Mouse (Mus musculus): ENCODE results near the gene Gm13057. TPM values are rescaled to one million over a fixed set of nuclear protein-coding genes. Genes with fewer than 3 reads are reported as not detected.
"Not testable (repeated sequence)": the region's sequence is repeated elsewhere in the genome, so short reads cannot be mapped to it uniquely, and the experiment has no call there.

Gm13057 gene
- polyA plus RNA-seq (2014; fragmentation: Nextera tagmentation; extraction: Ambion mirVana), result not detected in 2 replicates

DNA sequence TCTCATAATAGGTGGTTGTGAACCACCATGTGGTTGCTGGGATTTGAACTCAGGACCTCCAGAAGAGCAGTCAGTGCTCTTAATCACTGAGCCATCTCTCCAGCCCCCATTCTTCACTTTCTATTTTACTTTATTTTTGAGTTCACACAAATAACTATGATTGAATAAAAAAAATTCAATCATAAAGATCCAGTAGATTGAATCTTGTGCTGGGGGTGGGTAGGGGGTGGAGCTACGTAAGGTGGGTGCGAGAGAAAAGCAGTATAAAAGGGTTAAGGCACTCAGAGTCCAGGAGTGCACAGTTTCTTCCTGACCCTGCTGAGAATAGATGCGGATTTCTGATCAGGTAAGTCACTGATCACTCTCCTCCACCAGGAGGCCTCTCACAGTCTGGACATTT, at the start of gene Gm13057, which contains the start of gene BC080695:
Gene Gm13057, plus strand, starts transcription at position 310 of the 400 bp plus-strand sequence.
Gene BC080695, plus strand, starts transcription at position 301 of the 400 bp plus-strand sequence.
- not testable (repeated sequence) for H3K36me3 ChIP-seq (ENCODE audit: control insufficient read depth, insufficient read depth, low read length); H3K4me2 ChIP-seq (ENCODE audit: low read length); H3K9me3 ChIP-seq (replicated peaks; ENCODE audit: control insufficient read depth, low read length); H3K27ac ChIP-seq (ENCODE audit: low read depth, low read length); H3K4me3 ChIP-seq (ENCODE audit: low read depth, low read length); H3K9ac ChIP-seq (ENCODE audit: low read length); H3K4me1 ChIP-seq (ENCODE audit: control insufficient read depth, insufficient read depth, low read length); H3K27me3 ChIP-seq (replicated peaks; ENCODE audit: control insufficient read depth, insufficient read depth, low read length); ATAC-seq; DNase-seq (ENCODE audit: low spot score)
- no CpG with 5 or more reads among the region's 3 CpGs for WGBS

DNA sequence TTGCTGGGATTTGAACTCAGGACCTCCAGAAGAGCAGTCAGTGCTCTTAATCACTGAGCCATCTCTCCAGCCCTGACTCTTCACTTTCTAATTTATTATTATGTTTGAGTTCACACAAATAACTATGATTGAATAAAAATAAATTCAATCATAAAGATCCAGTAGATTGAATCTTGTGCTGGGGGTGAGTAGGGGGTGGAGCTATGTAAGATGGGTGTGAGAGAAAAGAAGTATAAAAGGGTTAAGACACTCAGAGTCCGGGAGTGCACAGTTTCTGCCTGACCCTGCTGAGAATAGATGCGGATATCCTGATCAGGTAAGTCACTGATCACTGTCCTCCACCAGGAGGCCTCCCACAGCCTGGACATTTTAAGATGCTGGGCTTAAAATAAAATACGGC, 40.5 kb upstream of the Gm13057 start, which contains the start of gene Gm13043:
Gene Gm13043, plus strand, starts transcription at position 301 of the 400 bp plus-strand sequence.
- Histone ChIP-seq H3K4me3 (ENCODE audit: low read depth, low read length) (no peak within 1 kb of the TSS), H3K27ac (ENCODE audit: low read depth, low read length) (no peak within 1 kb of the TSS), H3K27me3 (replicated peaks; ENCODE audit: control insufficient read depth, insufficient read depth, low read length) (no peaks in the 10 kb centered on the region), H3K9ac (ENCODE audit: low read length) (no peak within 1 kb of the TSS), H3K4me1 (ENCODE audit: control insufficient read depth, insufficient read depth, low read length) (no peaks in the 10 kb centered on the region), H3K36me3 (ENCODE audit: control insufficient read depth, insufficient read depth, low read length) (no peaks in the 10 kb centered on the region), H3K4me2 (ENCODE audit: low read length) (no peak within 1 kb of the TSS), H3K9me3 (replicated peaks; ENCODE audit: control insufficient read depth, low read length) (no peaks in the 10 kb centered on the region)
- ATAC-seq, result no peak
- DNase-seq (ENCODE audit: low spot score), result no peak
- WGBS, result 87% methylated on average over 3 of the region's 3 CpGs

DNA sequence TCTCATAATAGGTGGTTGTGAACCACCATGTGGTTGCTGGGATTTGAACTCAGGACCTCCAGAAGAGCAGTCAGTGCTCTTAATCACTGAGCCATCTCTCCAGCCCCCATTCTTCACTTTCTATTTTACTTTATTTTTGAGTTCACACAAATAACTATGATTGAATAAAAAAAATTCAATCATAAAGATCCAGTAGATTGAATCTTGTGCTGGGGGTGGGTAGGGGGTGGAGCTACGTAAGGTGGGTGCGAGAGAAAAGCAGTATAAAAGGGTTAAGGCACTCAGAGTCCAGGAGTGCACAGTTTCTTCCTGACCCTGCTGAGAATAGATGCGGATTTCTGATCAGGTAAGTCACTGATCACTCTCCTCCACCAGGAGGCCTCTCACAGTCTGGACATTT, 15.9 kb upstream of the Gm13057 start, which contains the start of gene Gm13040:
Gene Gm13040, plus strand, starts transcription at position 301 of the 400 bp plus-strand sequence.
- ATAC-seq; H3K9me3 ChIP-seq (replicated peaks; ENCODE audit: control insufficient read depth, low read length); H3K4me2 ChIP-seq (ENCODE audit: low read length); H3K4me3 ChIP-seq (ENCODE audit: low read depth, low read length); H3K9ac ChIP-seq (ENCODE audit: low read length); H3K27me3 ChIP-seq (replicated peaks; ENCODE audit: control insufficient read depth, insufficient read depth, low read length); H3K4me1 ChIP-seq (ENCODE audit: control insufficient read depth, insufficient read depth, low read length); H3K27ac ChIP-seq (ENCODE audit: low read depth, low read length); H3K36me3 ChIP-seq (ENCODE audit: control insufficient read depth, insufficient read depth, low read length); DNase-seq (ENCODE audit: low spot score): not testable (repeated sequence)
- WGBS, result no CpG with 5 or more reads among the region's 3 CpGs

Other genes starting within 250 kb of the Gm13057 start
- gene Lrrc38, start 202.0 kb upstream of the Gm13057 start, polyA plus RNA-seq (2014; fragmentation: Nextera tagmentation; extraction: Ambion mirVana), result 0.09 TPM in 1 of 2 replicates, not detected in the other
- gene Pramel1, start 157.3 kb upstream of the Gm13057 start, polyA plus RNA-seq (2014; fragmentation: Nextera tagmentation; extraction: Ambion mirVana), result not detected in 2 replicates
- gene Pramef8, start 139.3 kb upstream of the Gm13057 start, polyA plus RNA-seq (2014; fragmentation: Nextera tagmentation; extraction: Ambion mirVana), result 15.6 and 16.3 TPM in 2 replicates
- not detected in 2 replicates for gene Oog4, start 101.4 kb upstream of the Gm13057 start, polyA plus RNA-seq (2014; fragmentation: Nextera tagmentation; extraction: Ambion mirVana)
- not detected in 2 replicates for gene Gm13043, start 40.4 kb upstream of the Gm13057 start, polyA plus RNA-seq (2014; fragmentation: Nextera tagmentation; extraction: Ambion mirVana)
- gene Gm13040, start 15.8 kb upstream of the Gm13057 start, polyA plus RNA-seq (2014; fragmentation: Nextera tagmentation; extraction: Ambion mirVana), result not detected in 2 replicates
- gene BC080695, start within 50 bp of the Gm13057 start, polyA plus RNA-seq (2014; fragmentation: Nextera tagmentation; extraction: Ambion mirVana), result not detected in 2 replicates
- not detected in 2 replicates for gene Gm13083, start 63.3 kb downstream of the Gm13057 start, polyA plus RNA-seq (2014; fragmentation: Nextera tagmentation; extraction: Ambion mirVana)
- gene Gm13088, start 105.5 kb downstream of the Gm13057 start, polyA plus RNA-seq (2014; fragmentation: Nextera tagmentation; extraction: Ambion mirVana), result not detected in 2 replicates
- not detected in 2 replicates for gene Gm13089, start 151.0 kb downstream of the Gm13057 start, polyA plus RNA-seq (2014; fragmentation: Nextera tagmentation; extraction: Ambion mirVana)
- gene Gm13078, start 167.7 kb downstream of the Gm13057 start, polyA plus RNA-seq (2014; fragmentation: Nextera tagmentation; extraction: Ambion mirVana), result not detected in 2 replicates
- not detected in 2 replicates for gene Gm13023, start 237.6 kb downstream of the Gm13057 start, polyA plus RNA-seq (2014; fragmentation: Nextera tagmentation; extraction: Ambion mirVana)